Mouse (Mus musculus) lung, adult 2 months (tissue): ENCODE measurements around the gene Nsa2.
"Not testable (repeated sequence)": the region's sequence is repeated elsewhere in the genome, so short reads cannot be mapped to it uniquely, and the experiment has no call there.

Experiments
- CTCF ChIP-seq: fragments of 200-500 bp; IDR thresholded peaks from 2 replicates; pipeline ENCODE4 v1.5.1; 2011; ENCODE audit warnings: mild to moderate bottlenecking, low read length, control low read depth; ENCODE audit not compliant: insufficient read depth
- POLR2A ChIP-seq: fragments of 200-500 bp; IDR thresholded peaks from 2 replicates; pipeline ENCODE4 v1.6.1; 2011; ENCODE audit warnings: low read depth, mild to moderate bottlenecking, control low read depth, low read length, borderline replicate concordance; ENCODE audit errors: extremely low read depth

DNA sequence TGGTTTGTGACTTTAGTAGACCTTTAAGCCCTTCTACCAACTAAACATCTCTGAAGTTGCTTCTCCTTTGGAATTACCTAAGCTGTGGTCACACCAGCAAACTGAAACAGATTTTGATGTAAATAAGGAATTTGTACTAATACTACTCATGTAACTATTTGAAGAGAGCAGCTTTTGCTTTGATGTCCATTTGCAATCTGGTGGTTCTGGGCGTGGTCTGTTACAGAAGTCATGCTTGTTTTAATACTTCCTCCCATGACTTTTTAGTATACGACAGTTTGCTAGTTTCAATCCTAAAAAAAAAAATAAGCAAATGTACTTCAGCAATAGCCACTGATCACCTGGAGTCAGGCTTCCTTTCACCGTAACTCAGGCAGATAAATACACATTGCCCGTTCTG is 8.1 kb downstream of the Nsa2 start:
- not testable (repeated sequence) for TF ChIP-seq POLR2A, CTCF
